Comparison of ENCODE assay signal across 17 mouse cellular contexts in the genomic region with DNA sequence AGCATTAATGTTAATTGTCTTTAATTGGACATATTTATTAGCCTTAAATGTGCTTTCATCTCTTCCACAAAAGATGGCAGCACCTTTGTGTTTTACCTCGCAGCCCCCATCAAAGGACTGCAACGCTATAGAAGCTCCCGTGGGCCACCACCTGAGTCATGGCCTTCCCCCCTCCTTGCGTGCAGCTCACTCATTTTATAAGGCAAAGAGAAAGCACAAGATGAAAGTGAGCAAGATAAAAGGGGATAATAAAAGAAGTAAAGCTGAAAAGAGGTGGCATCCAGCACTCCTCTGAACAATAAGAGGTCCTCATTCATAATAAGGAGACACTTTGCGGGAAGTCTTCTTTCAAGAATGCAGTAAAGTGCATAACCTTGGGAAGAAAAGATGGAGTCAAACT.
DNase-seq lines count a peak whose midpoint lies in the region; ATAC-seq lines count a peak whose summit lies in the region.
"Had no signal": no experiment of that assay in that cellular context is flagged by ENCODE, and none has a peak within 500 bp of the region (broad histone marks: within the 10 kb centered on the region; RNA-seq: fewer than 3 reads in every experiment).

No protein-coding gene starts in this region.

- no peak overlapping the region for H3K4me3 ChIP-seq in forebrain, embryonic 14.5 days (ENCODE audit: low read depth, low read length)
- no peak overlapping the region for H3K4me3 ChIP-seq in forebrain, embryonic 12.5 days (replicated peaks)
- no peak overlapping the region for H3K4me3 ChIP-seq in midbrain, embryonic 15.5 days
- H3K4me3 ChIP-seq in midbrain, embryonic 13.5 days (replicated peaks): no peak overlapping the region
- H3K4me3 ChIP-seq: embryonic facial prominence, embryonic 10.5 days; embryonic facial prominence, embryonic 12.5 days; forebrain, embryonic 15.5 days had no signal

- H3K9me3 ChIP-seq in forebrain, embryonic 14.5 days (replicated peaks; ENCODE audit: control insufficient read depth, low read length): no peaks in the 10 kb centered on the region
- no peaks in the 10 kb centered on the region for H3K9me3 ChIP-seq in forebrain, embryonic 12.5 days
- no peaks in the 10 kb centered on the region for H3K9me3 ChIP-seq in midbrain, embryonic 15.5 days
- H3K9me3 ChIP-seq in midbrain, embryonic 13.5 days: no peaks in the 10 kb centered on the region
- H3K9me3 ChIP-seq: embryonic facial prominence, embryonic 10.5 days; embryonic facial prominence, embryonic 12.5 days; forebrain, embryonic 15.5 days had no signal

- 53% methylated on average over 5 of the region's 5 CpGs for WGBS in forebrain, embryonic 14.5 days
- 60% methylated on average over 5 of the region's 5 CpGs for WGBS in forebrain, embryonic 12.5 days
- WGBS in midbrain, embryonic 15.5 days: 54% methylated on average over 5 of the region's 5 CpGs
- WGBS in midbrain, embryonic 13.5 days: 61% methylated on average over 5 of the region's 5 CpGs

- H3K27me3 ChIP-seq in forebrain, embryonic 14.5 days (replicated peaks; ENCODE audit: control insufficient read depth, insufficient read depth, low read length): no peaks in the 10 kb centered on the region
- H3K27me3 ChIP-seq in forebrain, embryonic 12.5 days: no peaks in the 10 kb centered on the region
- no peaks in the 10 kb centered on the region for H3K27me3 ChIP-seq in midbrain, embryonic 15.5 days (replicated peaks)
- no peaks in the 10 kb centered on the region for H3K27me3 ChIP-seq in midbrain, embryonic 13.5 days
- H3K27me3 ChIP-seq: embryonic facial prominence, embryonic 12.5 days; forebrain, embryonic 15.5 days had no signal

- ATAC-seq in forebrain, embryonic 14.5 days: peak; percentile 23; the same call in 1 of the 2 replicates
- ATAC-seq in forebrain, embryonic 12.5 days (ENCODE audit: low FRiP score): no peak
- peak; percentile 72 for ATAC-seq in midbrain, embryonic 15.5 days (replicated peaks)
- no peak for ATAC-seq in midbrain, embryonic 13.5 days
- ATAC-seq: forebrain, embryonic 15.5 days; forebrain, postnatal 0 days had no signal

- no peaks in the 10 kb centered on the region for H3K36me3 ChIP-seq in forebrain, embryonic 14.5 days (ENCODE audit: control insufficient read depth, insufficient read depth, low read length)
- no peaks in the 10 kb centered on the region for H3K36me3 ChIP-seq in forebrain, embryonic 12.5 days (replicated peaks)
- H3K36me3 ChIP-seq in midbrain, embryonic 15.5 days (replicated peaks): no peaks in the 10 kb centered on the region
- no peaks in the 10 kb centered on the region for H3K36me3 ChIP-seq in midbrain, embryonic 13.5 days
- H3K36me3 ChIP-seq: embryonic facial prominence, embryonic 10.5 days; embryonic facial prominence, embryonic 12.5 days; forebrain, embryonic 15.5 days had no signal

- peak; percentile 20 for DNase-seq in forebrain, embryonic 14.5 days (ENCODE audit: low spot score)
- DNase-seq in left cerebral cortex, adult 8-10 months (ENCODE audit: low spot score in 2 of 2): no peak
- DNase-seq: adrenal gland, adult 2 months; adrenal gland, postnatal 10 days; adrenal gland, postnatal 25 days; cerebellum, adult 11-12 months; cerebellum, adult 2 months; cerebellum, adult 9-10 months; cerebellum, postnatal 10 days; cerebellum, postnatal 25 days; forebrain, postnatal 0 days had no signal

- H3K9ac ChIP-seq in forebrain, embryonic 14.5 days (ENCODE audit: low read length): no peak overlapping the region
- no peak overlapping the region for H3K9ac ChIP-seq in forebrain, embryonic 12.5 days
- no peak overlapping the region for H3K9ac ChIP-seq in midbrain, embryonic 15.5 days
- no peak overlapping the region for H3K9ac ChIP-seq in midbrain, embryonic 13.5 days (replicated peaks)
- H3K9ac ChIP-seq: embryonic facial prominence, embryonic 12.5 days; forebrain, embryonic 15.5 days; forebrain, postnatal 0 days had no signal

- H3K27ac ChIP-seq in forebrain, embryonic 14.5 days (ENCODE audit: low read depth, low read length): no peak overlapping the region
- no peak overlapping the region for H3K27ac ChIP-seq in forebrain, embryonic 12.5 days
- no peak overlapping the region for H3K27ac ChIP-seq in midbrain, embryonic 15.5 days
- no peak overlapping the region for H3K27ac ChIP-seq in midbrain, embryonic 13.5 days
- H3K27ac ChIP-seq: embryonic facial prominence, embryonic 10.5 days; embryonic facial prominence, embryonic 12.5 days; forebrain, embryonic 15.5 days had no signal

- no peak overlapping the region for H3K4me2 ChIP-seq in forebrain, embryonic 14.5 days (ENCODE audit: low read length)
- no peak overlapping the region for H3K4me2 ChIP-seq in forebrain, embryonic 12.5 days
- H3K4me2 ChIP-seq in midbrain, embryonic 15.5 days: no peak overlapping the region
- no peak overlapping the region for H3K4me2 ChIP-seq in midbrain, embryonic 13.5 days (replicated peaks)
- H3K4me2 ChIP-seq: embryonic facial prominence, embryonic 12.5 days; forebrain, embryonic 15.5 days had no signal

- H3K4me1 ChIP-seq in forebrain, embryonic 14.5 days (ENCODE audit: control insufficient read depth, insufficient read depth, low read length): no peaks in the 10 kb centered on the region
- H3K4me1 ChIP-seq in forebrain, embryonic 12.5 days: no peaks in the 10 kb centered on the region
- H3K4me1 ChIP-seq in midbrain, embryonic 15.5 days: no peaks in the 10 kb centered on the region
- H3K4me1 ChIP-seq in midbrain, embryonic 13.5 days (replicated peaks): no peaks in the 10 kb centered on the region
- H3K4me1 ChIP-seq: embryonic facial prominence, embryonic 10.5 days; embryonic facial prominence, embryonic 12.5 days; forebrain, embryonic 15.5 days had no signal

Comparison
In these comparisons a context has a peak if more than half of its experiments do, and no peak if none do; other contexts are left out.
1. ATAC-seq: peak in forebrain, embryonic 14.5 days (single experiment) and midbrain, embryonic 15.5 days (single experiment); none in forebrain, embryonic 12.5 days (single experiment) and midbrain, embryonic 13.5 days (single experiment).